Mouse (Mus musculus) c-Kit-positive CD71-positive TER-119-positive erythroid progenitor cells, embryonic 14.5 days (primary cell): ENCODE results near the gene Nr1d1.

Experiments
- DNase-seq: peaks from one replicate; pipeline ENCODE4 v3.0.0-alpha.2; 2013; ENCODE audit warnings: low spot score

Nr1d1 gene

GRCm38 (mm10) chr11:98770096-98770975 lies 4.8 kb downstream of the Nr1d1 start:
- no peak for DNase-seq

DNA sequence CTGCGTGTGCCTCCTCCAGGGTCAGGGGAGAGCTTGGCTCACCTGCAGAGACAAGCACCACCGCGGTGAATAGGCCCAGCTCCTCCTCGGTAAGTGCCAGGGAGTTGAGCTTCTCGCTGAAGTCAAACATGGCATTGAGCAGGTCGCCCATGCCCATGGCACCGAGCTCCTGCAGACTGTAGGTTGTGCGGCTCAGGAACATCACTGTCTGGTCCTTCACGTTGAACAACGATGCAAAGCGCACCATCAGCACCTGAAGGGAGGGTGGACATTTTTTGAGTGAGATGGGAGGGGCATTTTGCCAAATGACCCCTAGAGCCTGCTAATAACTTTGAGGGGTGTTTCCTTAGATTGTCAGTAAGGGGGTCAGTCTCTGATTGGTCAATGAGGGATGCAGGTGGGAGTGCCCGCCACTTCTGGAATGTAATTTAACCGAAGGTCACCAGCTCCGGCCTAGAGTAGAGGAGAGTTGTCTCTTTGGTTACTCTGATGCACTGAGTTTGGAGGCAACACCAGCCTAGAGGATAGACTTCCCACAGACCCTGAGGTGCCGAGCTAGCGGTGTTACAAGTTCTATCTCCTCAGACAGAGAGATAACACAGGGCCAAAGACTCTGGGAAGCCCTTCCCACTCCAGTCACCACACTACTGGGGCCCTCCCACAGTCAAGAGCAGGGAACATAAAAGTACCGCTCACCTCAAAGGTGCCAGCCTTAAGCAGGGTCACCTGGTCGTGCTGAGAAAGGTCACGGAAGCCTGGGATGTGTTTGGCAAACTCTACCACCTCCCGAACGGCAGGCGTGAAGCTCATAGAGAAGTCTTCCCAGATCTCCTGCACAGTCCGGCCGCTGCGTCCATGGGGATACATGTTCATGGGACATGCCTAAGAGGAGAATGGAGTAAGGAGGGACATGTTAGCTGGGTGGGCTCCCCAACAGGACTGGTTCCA lies 5.9 kb downstream of the Nr1d1 start:
- no peak for DNase-seq

DNA sequence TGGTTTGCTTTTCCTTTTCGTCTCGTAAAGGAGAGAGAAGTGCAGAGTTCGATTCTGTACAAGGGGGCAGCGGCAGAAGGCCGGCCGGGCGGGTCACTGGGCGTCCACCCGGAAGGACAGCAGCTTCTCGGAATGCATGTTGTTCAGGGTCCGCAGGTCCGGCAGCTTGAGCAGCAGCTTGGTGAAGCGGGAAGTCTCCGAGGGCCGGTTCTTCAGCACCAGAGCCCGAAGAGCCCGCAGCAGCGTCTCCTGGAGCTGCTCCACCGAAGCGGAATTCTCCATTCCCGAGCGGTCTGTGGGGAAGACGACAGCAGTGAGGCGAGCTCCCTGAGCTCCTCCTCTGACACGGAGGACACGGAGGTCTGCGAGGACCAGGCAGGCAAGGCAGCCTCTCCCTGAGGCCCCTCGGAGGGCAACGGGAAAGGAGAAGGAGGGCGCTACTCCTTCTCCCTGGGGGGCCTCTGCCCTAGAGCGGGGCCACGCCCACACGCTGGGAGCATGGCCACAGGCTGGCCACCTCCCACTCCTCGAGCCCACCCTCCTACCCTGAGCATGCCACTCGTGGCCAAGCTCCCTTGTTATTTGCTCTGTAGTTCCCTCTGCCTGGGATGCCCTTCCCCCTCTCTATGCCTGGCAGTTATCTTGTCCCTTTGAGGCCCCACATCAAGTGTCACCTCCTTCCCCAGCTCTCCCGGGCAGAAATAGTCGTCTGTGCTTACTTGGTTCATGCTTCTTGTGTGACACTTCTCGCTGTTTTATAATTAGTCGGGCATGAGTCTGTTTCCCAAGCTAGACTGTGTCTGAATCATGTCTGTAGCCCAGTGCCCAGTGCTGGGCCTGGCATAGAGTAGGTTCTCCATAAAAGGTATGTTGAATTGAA lies 6.8 kb downstream of the Nr1d1 start:
- DNase-seq: peak; percentile 66

GRCm38 (mm10) chr11:98767713-98768112 lies 7.4 kb downstream of the Nr1d1 start:
- DNase-seq: no peak

- DNase-seq: peak; percentile 67
Observed at GRCm38 (mm10) chr11:98767276-98767675, 7.9 kb downstream of the Nr1d1 start.

DNA sequence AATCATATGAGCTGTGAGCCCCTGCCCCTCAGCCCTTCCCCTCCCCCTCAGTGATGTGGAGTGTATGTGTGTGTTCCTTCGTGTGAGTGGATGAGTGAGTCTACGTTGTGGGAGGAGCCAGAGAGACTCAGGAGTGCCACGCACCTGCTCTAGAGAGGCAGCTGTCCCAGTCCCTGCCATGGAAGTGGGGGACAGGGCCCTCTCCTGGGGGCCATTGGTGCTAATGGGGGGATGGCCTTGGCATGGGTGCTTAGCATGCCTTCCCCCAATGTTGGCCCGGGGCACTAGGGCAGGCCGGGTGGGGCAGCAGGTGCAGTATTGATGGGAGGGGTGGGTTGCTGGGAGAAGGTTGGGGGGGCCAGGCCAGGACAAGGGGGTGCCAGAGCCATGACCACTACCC lies 8.3 kb downstream of the Nr1d1 start:
- no peak for DNase-seq

GRCm38 (mm10) chr11:98766346-98766745 lies 8.8 kb downstream of the Nr1d1 start:
- no peak for DNase-seq

- no peak for DNase-seq
Observed at GRCm38 (mm10) chr11:98765421-98766309, 9.5 kb downstream of the Nr1d1 start.

- no peak for DNase-seq
Observed at GRCm38 (mm10) chr11:98764746-98765145, 10.4 kb downstream of the Nr1d1 start.

DNA sequence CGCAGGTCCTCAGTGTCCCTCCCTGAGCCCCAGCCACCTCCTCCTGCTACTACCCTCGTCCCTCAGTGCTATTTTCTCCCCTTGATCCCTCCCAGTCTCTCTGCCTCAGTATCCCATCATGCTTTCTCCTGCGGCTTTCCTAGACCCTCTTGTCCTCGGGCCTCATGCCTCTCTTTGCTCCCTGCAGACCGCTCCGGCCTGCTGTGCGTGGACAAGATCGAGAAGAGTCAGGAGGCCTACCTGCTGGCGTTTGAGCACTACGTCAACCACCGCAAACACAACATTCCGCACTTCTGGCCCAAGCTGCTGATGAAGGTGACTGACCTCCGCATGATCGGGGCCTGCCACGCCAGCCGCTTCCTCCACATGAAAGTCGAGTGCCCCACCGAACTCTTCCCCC lies 11.0 kb downstream of the Nr1d1 start:
- DNase-seq: no peak

GRCm38 (mm10) chr11:98763502-98763861 lies 11.7 kb downstream of the Nr1d1 start:
- no peak for DNase-seq

DNA sequence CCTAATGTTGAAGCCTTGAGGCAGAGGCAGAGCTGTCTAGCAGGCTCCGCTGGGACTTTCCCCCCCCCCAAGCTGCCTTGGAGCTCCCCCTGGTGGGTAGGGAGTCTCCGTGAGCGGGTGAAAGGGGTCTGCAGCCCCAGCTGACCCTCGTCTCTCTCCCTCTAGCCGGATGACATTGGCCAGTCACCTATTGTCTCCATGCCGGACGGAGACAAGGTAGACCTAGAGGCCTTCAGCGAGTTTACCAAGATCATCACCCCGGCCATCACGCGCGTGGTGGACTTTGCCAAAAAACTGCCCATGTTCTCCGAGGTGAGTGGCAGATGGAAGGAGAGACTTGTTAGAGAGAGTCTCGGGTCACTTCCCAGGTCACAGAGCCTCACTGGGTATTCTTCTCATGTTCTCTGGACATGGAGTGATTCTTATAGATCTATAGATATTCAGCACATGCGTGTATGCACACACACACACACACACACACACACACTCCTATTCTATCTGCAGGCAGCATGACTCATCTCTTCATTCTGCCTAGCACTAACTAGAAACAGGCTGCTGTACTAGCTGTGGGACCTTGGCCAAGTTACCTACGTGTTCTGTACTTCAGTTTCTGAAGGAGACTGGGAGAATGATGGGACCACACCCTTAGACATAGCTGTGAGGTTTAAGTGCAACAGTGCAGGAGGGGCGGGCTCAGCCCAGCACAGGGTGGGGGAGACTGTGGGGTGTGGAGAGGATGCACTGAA lies 12.2 kb downstream of the Nr1d1 start:
- DNase-seq: no peak

GRCm38 (mm10) chr11:98761939-98762338 lies 13.2 kb downstream of the Nr1d1 start:
- no peak for DNase-seq

- DNase-seq: no peak
Observed at GRCm38 (mm10) chr11:98756711-98757110, 18.4 kb downstream of the Nr1d1 start.

DNA sequence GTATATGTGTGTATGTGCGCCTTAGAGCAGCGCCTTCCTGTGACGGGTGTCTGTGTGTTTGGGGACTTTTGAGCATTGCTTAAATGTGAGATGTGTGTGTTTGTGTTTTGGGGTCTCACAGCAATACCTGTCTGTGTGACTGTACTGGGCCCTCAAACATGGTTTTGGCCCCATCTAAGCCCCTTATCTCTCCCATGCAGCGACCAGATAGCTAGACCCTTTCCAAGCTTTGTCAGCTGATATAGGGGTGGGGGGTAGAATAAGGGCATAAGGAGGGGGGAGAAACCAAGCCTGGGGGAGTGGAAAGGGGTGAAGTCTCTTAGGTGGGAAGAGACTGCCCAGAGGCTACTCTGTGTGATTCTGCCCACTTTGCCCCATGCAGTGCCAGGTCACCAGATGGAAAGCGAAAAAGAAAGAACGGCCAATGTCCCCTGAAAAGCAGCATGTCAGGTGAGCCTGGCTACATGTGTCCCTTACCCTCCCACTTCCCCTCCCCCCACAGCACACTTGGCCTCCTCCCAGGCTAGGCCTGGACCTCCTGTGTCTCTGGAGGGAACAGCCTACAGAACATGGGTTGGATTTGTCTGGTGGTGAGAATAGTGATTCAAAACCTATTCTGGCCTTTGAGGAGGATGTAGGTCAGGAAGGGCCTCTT lies 19.3 kb downstream of the Nr1d1 start:
- DNase-seq: no peak

- DNase-seq: peak; percentile 75
Observed at GRCm38 (mm10) chr11:98754621-98755181, 20.4 kb downstream of the Nr1d1 start.

- no peak for DNase-seq
Observed at GRCm38 (mm10) chr11:98754151-98754620, 20.9 kb downstream of the Nr1d1 start.

DNA sequence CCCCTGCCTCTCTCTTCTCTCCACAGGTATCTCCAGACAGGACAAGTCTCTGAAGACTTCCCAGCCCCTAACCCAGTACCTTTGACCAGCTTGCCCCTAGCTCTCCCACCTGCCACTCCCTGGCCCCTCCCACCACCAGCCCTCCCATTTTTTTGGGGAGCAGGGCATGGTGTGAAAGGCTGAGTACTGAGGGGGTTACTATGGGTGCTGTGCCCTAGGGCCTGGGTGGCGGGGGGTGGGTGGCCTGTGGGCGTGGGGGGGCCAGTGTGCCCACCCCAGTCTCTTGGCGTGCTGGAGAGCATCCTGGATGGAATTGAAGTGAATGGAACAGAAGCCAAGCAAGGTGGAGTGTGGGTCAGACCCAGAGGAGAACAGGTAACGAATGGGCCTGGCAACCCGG lies 21.9 kb downstream of the Nr1d1 start:
- no peak for DNase-seq

- no peak for DNase-seq
Observed at GRCm38 (mm10) chr11:98752562-98753140, 22.5 kb downstream of the Nr1d1 start.
